Mouse (Mus musculus): ENCODE measurements around the gene Zfp704. TPM values are rescaled to one million over a fixed set of nuclear protein-coding genes. Genes with fewer than 3 reads are reported as not detected.

The Zfp704 gene
- polyA plus RNA-seq (2012; ENCODE audit: insufficient read depth, low replicate concordance), result 5.9 and 21.5 TPM in 2 replicates

DNA sequence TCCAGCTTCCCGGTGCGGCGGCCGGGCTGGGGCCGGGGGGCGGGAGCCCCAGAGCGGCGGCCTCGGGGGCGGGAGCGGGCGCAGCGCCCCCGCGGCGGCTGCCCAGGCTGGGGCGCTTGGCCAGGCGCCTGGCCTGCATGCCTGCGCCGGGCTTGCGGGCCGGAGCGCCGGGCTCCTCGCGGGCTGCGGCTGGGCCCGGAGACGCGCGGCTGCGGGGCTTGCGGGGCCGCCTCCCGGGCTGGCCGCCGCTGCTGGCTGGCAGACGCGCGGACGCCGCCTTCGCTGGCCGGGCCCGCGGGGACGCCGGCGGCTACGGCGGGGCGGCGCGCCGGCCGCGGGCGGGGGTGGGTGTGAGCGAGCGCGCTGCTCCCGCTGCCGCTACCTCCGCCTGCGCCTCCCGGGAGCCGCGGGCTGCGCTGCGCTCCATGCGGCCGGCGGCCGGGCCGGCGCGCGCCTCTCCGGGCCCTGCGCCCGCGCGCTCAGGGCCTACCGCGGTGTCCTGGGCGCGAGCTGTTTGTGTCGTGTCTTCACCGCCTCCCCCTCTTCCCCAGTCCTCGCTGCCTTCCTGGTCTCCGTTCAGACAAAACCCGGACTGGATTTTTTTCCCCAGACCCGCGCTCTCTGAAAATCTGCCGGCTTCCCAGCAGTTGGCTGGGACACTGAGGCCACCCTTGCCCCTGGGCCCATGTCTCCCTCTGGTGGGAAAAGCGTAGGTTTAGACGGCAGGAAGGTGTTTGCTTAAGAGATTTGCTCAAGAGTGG is at the start of gene Zfp704:
Gene Zfp704, minus strand, starts transcription at position 505 of the 761 bp plus-strand sequence.
- Histone ChIP-seq H3K4me1 (peaks cover 49% of the 10 kb centered on the region), H3K4me3 (replicated peaks) (peak within 1 kb of the TSS; percentile 99), H3K9me3 (no peaks in the 10 kb centered on the region), H3K27me3 (replicated peaks) (peaks cover 62% of the 10 kb centered on the region), H3K36me3 (replicated peaks; ENCODE audit: low read length) (no peaks in the 10 kb centered on the region)
- no peak for TF ChIP-seq FLI1 (IDR thresholded peaks at IDR 0.05; ENCODE audit: low read length)
- TF ChIP-seq GATA1 (IDR thresholded peaks at IDR 0.05; ENCODE audit: borderline replicate concordance, low read length), result no peak

DNA sequence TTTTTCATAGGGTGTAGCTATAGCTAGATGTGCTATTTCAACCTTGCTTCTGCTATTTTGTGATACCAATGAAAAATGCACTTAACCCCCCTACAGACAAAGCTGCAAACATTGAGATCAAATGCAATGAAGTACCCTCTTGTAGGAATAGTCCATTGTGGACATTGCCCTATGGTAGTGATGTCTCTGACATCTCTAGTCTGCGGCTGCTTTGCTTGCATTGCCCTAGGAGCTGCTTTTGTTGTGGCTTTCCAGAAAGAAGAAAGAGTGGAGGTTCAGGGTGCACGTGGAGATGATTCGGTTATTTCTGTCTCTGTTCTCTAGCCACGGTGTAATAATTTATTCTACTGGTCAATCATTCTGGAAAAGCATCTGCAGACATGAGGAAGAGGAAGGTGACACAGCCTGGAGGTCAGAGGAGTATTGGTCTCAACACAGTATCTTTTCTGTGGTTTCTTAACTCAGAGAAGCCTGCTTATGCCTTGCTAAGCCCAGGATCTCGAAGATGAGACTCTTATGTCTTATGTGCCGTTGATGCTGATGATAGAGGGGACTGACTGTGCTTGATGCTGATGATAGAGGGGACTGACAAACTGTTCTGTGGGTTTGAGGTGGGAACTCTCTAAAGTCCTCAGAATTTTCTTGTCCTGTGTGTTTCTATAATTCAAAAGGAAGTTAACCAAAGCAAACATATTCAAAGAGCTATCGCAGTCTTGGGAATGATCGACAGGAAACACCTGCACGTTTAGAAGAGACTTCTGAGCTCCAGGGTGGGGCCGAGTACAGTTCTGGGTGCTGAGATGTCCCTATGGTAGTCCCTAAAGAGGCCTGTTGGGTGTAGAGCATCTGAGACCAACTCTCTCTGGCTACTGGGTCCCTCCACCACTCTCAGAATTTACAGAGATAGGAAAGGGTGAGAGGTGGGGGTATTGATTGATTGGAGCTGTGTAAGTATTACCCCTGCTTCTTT is 23.4 kb upstream of the Zfp704 start:
- H3K9me3 ChIP-seq, result 0 out of 2 replicates have a peak, but pooled peaks cover under 1% of the 10 kb centered on the region
- TF ChIP-seq FLI1 (IDR thresholded peaks at IDR 0.05; ENCODE audit: low read length) (no peak), GATA1 (IDR thresholded peaks at IDR 0.05; ENCODE audit: borderline replicate concordance, low read length) (no peak)
- no peak overlapping the region for H3K4me3 ChIP-seq (replicated peaks)
- H3K27me3 ChIP-seq (replicated peaks), result peaks cover 53% of the 10 kb centered on the region
- peaks cover 16% of the 10 kb centered on the region for H3K4me1 ChIP-seq
- H3K36me3 ChIP-seq (replicated peaks; ENCODE audit: low read length), result no peaks in the 10 kb centered on the region

DNA sequence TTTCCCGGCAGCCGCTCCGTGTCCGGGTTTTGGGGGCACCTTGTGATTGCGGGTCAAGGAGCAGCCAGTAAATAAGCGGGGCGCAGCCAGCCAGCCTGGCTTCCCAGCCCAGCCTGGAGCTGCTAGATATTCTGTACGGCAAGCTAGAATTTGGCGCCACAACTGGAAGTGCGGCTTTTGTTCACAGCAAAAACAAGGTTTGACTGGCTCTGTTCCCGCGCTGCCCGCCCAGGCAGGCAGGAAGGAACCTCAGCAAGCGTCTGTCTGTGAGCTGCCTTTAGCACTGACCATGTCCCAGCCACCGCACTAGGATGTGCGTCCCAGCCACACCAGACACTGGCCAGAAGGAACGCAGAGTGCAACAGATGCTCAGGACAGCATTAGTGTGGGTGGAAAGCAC is 20.1 kb upstream of the Zfp704 start:
- H3K4me1 ChIP-seq, result peaks cover 33% of the 10 kb centered on the region
- H3K27me3 ChIP-seq (replicated peaks), result peaks cover 72% of the 10 kb centered on the region
- no peaks in the 10 kb centered on the region for H3K9me3 ChIP-seq
- TF ChIP-seq GATA1 (IDR thresholded peaks at IDR 0.05; ENCODE audit: borderline replicate concordance, low read length) (no peak), FLI1 (IDR thresholded peaks at IDR 0.05; ENCODE audit: low read length) (no peak)
- H3K36me3 ChIP-seq (replicated peaks; ENCODE audit: low read length), result no peaks in the 10 kb centered on the region
- H3K4me3 ChIP-seq (replicated peaks), result peak overlapping the region; percentile 75

DNA sequence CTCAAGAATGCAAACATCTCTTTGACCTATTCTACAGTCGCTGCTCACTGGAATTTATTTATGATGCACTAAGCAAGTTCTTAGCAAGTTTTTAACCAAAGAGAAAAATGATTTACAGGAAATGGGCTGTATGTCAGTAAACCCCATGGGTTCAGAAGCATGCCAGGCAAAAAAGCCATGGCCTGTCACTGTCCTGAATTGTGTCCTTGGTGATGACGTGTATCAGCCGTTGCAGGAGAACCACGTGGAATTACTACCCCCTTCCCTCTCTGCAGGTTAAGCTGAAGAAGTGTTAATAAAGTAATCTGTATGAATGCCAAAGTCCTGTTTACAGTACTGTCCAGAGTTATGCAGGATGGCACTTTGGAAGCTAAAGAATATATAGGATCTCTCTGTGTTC is 18.2 kb upstream of the Zfp704 start:
- Histone ChIP-seq H3K36me3 (replicated peaks; ENCODE audit: low read length) (no peaks in the 10 kb centered on the region), H3K4me1 (peaks cover 28% of the 10 kb centered on the region), H3K9me3 (peaks cover 8% of the 10 kb centered on the region), H3K4me3 (replicated peaks) (no peak overlapping the region), H3K27me3 (replicated peaks) (peaks cover 76% of the 10 kb centered on the region)
- TF ChIP-seq FLI1 (IDR thresholded peaks at IDR 0.05; ENCODE audit: low read length), result no peak
- no peak for TF ChIP-seq GATA1 (IDR thresholded peaks at IDR 0.05; ENCODE audit: borderline replicate concordance, low read length)

DNA sequence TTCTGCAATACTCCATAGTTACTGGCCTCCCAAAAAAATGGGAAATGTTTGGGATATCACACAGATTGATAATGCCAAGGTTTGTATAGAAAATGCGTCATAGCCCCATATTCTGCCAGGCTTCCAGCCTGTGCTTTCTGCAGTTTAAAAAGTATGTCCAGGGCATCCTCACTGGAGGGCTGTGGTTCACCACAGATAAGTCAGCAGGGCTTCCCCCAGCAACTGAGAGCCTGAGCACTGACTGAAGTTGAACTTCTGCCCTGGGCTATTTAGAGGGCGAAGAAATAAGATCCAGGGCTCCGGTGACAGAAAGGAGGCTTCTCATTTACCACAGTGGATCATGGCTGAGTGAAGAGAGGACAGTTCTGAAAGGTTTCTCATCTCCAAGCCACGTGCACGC is 16.3 kb upstream of the Zfp704 start:
- H3K36me3 ChIP-seq (replicated peaks; ENCODE audit: low read length), result no peaks in the 10 kb centered on the region
- TF ChIP-seq GATA1 (IDR thresholded peaks at IDR 0.05; ENCODE audit: borderline replicate concordance, low read length), result no peak
- TF ChIP-seq FLI1 (IDR thresholded peaks at IDR 0.05; ENCODE audit: low read length), result no peak
- peaks cover 82% of the 10 kb centered on the region for H3K27me3 ChIP-seq (replicated peaks)
- peaks cover 16% of the 10 kb centered on the region for H3K9me3 ChIP-seq
- H3K4me1 ChIP-seq, result peaks cover 30% of the 10 kb centered on the region
- no peak overlapping the region for H3K4me3 ChIP-seq (replicated peaks)

DNA sequence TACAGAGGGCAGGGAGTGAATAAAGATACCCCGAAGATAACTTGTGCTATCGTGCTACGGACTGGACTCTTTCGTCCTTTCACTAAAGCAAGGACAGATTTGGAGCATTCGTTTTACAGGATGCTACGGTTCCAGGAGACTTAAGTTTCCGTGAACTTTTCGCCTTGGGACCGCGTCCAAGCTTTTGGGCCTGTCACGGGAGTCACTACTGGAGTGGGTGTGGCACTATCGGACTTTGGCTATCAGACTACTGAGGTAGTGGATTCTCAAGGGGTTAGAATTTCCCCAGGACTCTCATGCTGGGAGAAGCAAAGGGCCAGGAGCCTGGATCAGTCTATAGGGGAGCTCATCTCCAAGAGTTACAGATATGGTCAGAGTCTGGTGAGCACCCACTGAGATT is 10.7 kb upstream of the Zfp704 start:
- Histone ChIP-seq H3K9me3 (peaks cover 16% of the 10 kb centered on the region), H3K4me1 (peaks cover 27% of the 10 kb centered on the region), H3K27me3 (replicated peaks) (peaks cover 70% of the 10 kb centered on the region), H3K36me3 (replicated peaks; ENCODE audit: low read length) (no peaks in the 10 kb centered on the region), H3K4me3 (replicated peaks) (no peak overlapping the region)
- TF ChIP-seq FLI1 (IDR thresholded peaks at IDR 0.05; ENCODE audit: low read length) (no peak), GATA1 (IDR thresholded peaks at IDR 0.05; ENCODE audit: borderline replicate concordance, low read length) (no peak)

DNA sequence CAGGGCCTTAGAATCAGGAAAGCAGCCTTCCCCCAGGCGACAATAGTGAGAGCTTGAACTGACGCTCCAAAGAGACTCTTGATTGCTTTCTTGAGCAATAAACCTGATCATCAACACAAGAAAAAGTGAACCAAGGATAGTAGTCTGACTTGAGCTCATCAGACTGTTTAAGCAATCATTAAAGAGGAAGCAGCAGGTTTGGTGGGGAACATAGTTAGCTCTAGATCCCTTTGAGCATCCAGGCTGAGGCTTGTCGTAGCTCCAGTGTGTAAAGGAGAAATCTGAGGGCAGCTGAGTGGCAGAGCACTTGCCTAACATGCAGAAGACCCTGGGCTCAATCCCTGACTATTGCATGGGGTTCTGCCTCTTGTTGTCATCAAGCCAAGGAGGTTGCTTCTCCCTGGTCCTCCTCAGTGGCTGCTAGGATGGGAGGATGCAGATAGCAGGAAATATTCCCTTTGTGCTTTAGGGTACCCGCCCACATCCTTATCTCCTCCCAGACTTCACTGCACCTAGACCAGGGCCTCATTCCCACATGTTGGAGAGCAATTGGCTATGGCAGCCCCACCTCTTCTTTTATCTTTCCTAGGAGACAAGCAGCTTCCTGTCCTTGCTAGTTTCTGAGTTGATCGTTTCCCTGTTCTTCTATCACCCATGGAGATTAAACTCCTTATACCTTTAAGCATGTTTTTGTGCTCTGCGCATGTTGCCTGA is 9.8 kb upstream of the Zfp704 start:
- no peaks in the 10 kb centered on the region for H3K36me3 ChIP-seq (replicated peaks; ENCODE audit: low read length)
- H3K27me3 ChIP-seq (replicated peaks), result peaks cover 63% of the 10 kb centered on the region
- no peak for TF ChIP-seq GATA1 (IDR thresholded peaks at IDR 0.05; ENCODE audit: borderline replicate concordance, low read length)
- TF ChIP-seq FLI1 (IDR thresholded peaks at IDR 0.05; ENCODE audit: low read length), result no peak
- peaks cover 24% of the 10 kb centered on the region for H3K4me1 ChIP-seq
- H3K9me3 ChIP-seq, result peaks cover 16% of the 10 kb centered on the region
- no peak overlapping the region for H3K4me3 ChIP-seq (replicated peaks)

DNA sequence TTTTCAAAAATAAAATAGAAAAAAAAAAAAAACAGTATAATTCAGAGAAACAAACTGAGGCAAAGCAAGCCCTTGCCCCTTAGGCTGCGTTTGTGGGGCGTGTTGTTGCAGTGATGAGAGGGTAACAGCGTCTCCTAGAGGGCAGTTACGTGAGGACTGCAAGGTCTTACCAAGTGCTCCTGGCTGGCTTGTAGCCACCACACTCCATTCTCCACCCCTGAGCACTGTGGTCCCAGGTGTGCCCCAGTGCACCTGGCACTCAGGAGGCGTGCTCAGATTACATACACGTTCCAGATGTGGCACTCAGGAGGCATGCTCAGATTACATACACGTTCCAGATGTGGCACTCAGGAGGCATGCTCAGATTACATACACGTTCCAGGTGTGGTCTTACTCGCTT is 7.2 kb upstream of the Zfp704 start:
- Histone ChIP-seq H3K4me1 (peaks cover 32% of the 10 kb centered on the region), H3K27me3 (replicated peaks) (peaks cover 60% of the 10 kb centered on the region), H3K9me3 (no peaks in the 10 kb centered on the region)

DNA sequence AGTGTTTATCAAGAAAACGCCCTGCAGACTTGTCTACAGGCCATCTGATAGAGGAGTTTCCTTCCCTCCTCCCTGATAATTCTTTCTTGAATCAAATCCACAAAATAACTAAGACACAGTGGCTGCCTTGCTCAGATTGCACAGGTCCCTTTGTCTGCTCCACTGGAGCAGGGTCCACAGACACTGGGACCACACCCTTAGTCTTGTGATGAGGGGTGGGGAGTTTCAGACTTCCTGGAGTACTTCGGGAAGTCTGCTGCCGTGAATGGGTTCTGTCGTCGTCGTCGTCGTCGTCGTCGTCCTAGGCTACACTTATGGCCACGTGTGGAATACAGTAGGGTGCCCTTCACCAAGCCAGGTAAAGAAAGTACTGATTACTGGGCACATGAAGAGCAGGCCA is 4.8 kb upstream of the Zfp704 start:
- Histone ChIP-seq H3K9me3 (no peaks in the 10 kb centered on the region), H3K27me3 (replicated peaks) (peaks cover 60% of the 10 kb centered on the region), H3K4me1 (peaks cover 36% of the 10 kb centered on the region), H3K4me3 (replicated peaks) (no peak overlapping the region), H3K36me3 (replicated peaks; ENCODE audit: low read length) (no peaks in the 10 kb centered on the region)
- no peak for TF ChIP-seq GATA1 (IDR thresholded peaks at IDR 0.05; ENCODE audit: borderline replicate concordance, low read length)
- no peak for TF ChIP-seq FLI1 (IDR thresholded peaks at IDR 0.05; ENCODE audit: low read length)

More for the DNA sequence above, 7.2 kb upstream of the Zfp704 start:
- H3K4me3 ChIP-seq (replicated peaks), result no peak overlapping the region
- TF ChIP-seq GATA1 (IDR thresholded peaks at IDR 0.05; ENCODE audit: borderline replicate concordance, low read length), result no peak
- no peak for TF ChIP-seq FLI1 (IDR thresholded peaks at IDR 0.05; ENCODE audit: low read length)
- H3K36me3 ChIP-seq (replicated peaks; ENCODE audit: low read length), result no peaks in the 10 kb centered on the region

Measured in megakaryocyte, embryonic 14.5 days (primary cell).